Comparison of ENCODE assay signal across 8 mouse cellular contexts in genomic region chr9:122572836-122573267, GRCm38 (mm10).
A peak's percentile ranks its signal among the peaks of the same experiment; 100 is the strongest.
DNase-seq lines count a peak whose midpoint lies in the region; ATAC-seq lines count a peak whose summit lies in the region.

No protein-coding gene starts in this region.

- WGBS in kidney, embryonic 16.5 days = 2% methylated on average over 13 of the region's 13 CpGs
- 1% methylated on average over 13 of the region's 13 CpGs for WGBS in embryonic facial prominence, embryonic 14.5 days
- WGBS in intestine, embryonic 16.5 days = 3% methylated on average over 13 of the region's 13 CpGs
- WGBS in neural tube, embryonic 15.5 days = 2% methylated on average over 13 of the region's 13 CpGs

- H3K9me3 ChIP-seq in kidney, embryonic 16.5 days (ENCODE audit: low read length) = no peaks in the 10 kb centered on the region
- H3K9me3 ChIP-seq in embryonic facial prominence, embryonic 14.5 days (ENCODE audit: control insufficient read depth, low read length) = no peaks in the 10 kb centered on the region
- H3K9me3 ChIP-seq in intestine, embryonic 16.5 days (ENCODE audit: control insufficient read depth, low read length) = no peaks in the 10 kb centered on the region
- H3K9me3 ChIP-seq in neural tube, embryonic 15.5 days (replicated peaks) = no peaks in the 10 kb centered on the region

- peaks cover 95% of the 10 kb centered on the region for H3K27me3 ChIP-seq in kidney, embryonic 16.5 days (ENCODE audit: insufficient read depth, low read length)
- peaks cover 84% of the 10 kb centered on the region for H3K27me3 ChIP-seq in embryonic facial prominence, embryonic 14.5 days (replicated peaks; ENCODE audit: control insufficient read depth, insufficient read depth, low read length)
- peaks cover 61% of the 10 kb centered on the region for H3K27me3 ChIP-seq in intestine, embryonic 16.5 days (replicated peaks; ENCODE audit: control insufficient read depth, insufficient read depth, low read length)
- peaks cover 44% of the 10 kb centered on the region for H3K27me3 ChIP-seq in neural tube, embryonic 15.5 days (replicated peaks)

- H3K4me3 ChIP-seq in kidney, embryonic 16.5 days (ENCODE audit: low read length) = peak overlapping the region; percentile 59
- peak overlapping the region; percentile 57 for H3K4me3 ChIP-seq in embryonic facial prominence, embryonic 14.5 days (ENCODE audit: low read depth, low read length)
- peak overlapping the region; percentile 55 for H3K4me3 ChIP-seq in intestine, embryonic 16.5 days (ENCODE audit: low read length)
- peak overlapping the region; percentile 64 for H3K4me3 ChIP-seq in neural tube, embryonic 15.5 days (replicated peaks)

- H3K9ac ChIP-seq in kidney, embryonic 16.5 days (replicated peaks; ENCODE audit: low read length) = peak overlapping the region; percentile 51; the same call in 1 of the 2 replicates
- peak overlapping the region; percentile 66 for H3K9ac ChIP-seq in embryonic facial prominence, embryonic 14.5 days (ENCODE audit: low read depth, low read length)
- H3K9ac ChIP-seq in intestine, embryonic 16.5 days (ENCODE audit: low read depth, low read length) = peak overlapping the region; percentile 59; the same call in 1 of the 2 replicates
- H3K9ac ChIP-seq in neural tube, embryonic 15.5 days (replicated peaks) = peak overlapping the region; percentile 75

- no peaks in the 10 kb centered on the region for H3K36me3 ChIP-seq in kidney, embryonic 16.5 days (ENCODE audit: insufficient read depth, low read length)
- no peaks in the 10 kb centered on the region for H3K36me3 ChIP-seq in embryonic facial prominence, embryonic 14.5 days (ENCODE audit: control insufficient read depth, insufficient read depth, low read length)
- H3K36me3 ChIP-seq in intestine, embryonic 16.5 days (ENCODE audit: control insufficient read depth, insufficient read depth, low read length) = no peaks in the 10 kb centered on the region
- 0 out of 2 replicates have a peak, but pooled peaks cover 4% of the 10 kb centered on the region for H3K36me3 ChIP-seq in neural tube, embryonic 15.5 days

- H3K4me1 ChIP-seq in kidney, embryonic 16.5 days (ENCODE audit: insufficient read depth, low read length) = peaks cover 27% of the 10 kb centered on the region
- peaks cover 11% of the 10 kb centered on the region for H3K4me1 ChIP-seq in embryonic facial prominence, embryonic 14.5 days (ENCODE audit: control insufficient read depth, insufficient read depth, low read length)
- peaks cover 32% of the 10 kb centered on the region for H3K4me1 ChIP-seq in intestine, embryonic 16.5 days (ENCODE audit: control insufficient read depth, insufficient read depth, low read length)
- peaks cover 50% of the 10 kb centered on the region for H3K4me1 ChIP-seq in neural tube, embryonic 15.5 days

- no peak for ATAC-seq in kidney, embryonic 16.5 days (ENCODE audit: low FRiP score, low TSS enrichment)
- no peak for ATAC-seq in embryonic facial prominence, embryonic 14.5 days (ENCODE audit: low read depth)
- ATAC-seq in intestine, embryonic 16.5 days = no peak
- no peak for ATAC-seq in neural tube, embryonic 15.5 days (ENCODE audit: low FRiP score)

- H3K4me2 ChIP-seq in kidney, embryonic 16.5 days (replicated peaks; ENCODE audit: low read depth, low read length) = peak overlapping the region; percentile 80
- H3K4me2 ChIP-seq in embryonic facial prominence, embryonic 14.5 days (ENCODE audit: low read depth, low read length) = peak overlapping the region; percentile 96
- H3K4me2 ChIP-seq in intestine, embryonic 16.5 days (ENCODE audit: low read depth, low read length) = peak overlapping the region; percentile 93
- H3K4me2 ChIP-seq in neural tube, embryonic 15.5 days = peak overlapping the region; percentile 66

- H3K27ac ChIP-seq in kidney, embryonic 16.5 days (ENCODE audit: low read length) = no peak overlapping the region
- H3K27ac ChIP-seq in embryonic facial prominence, embryonic 14.5 days (replicated peaks; ENCODE audit: low read depth, low read length) = no peak overlapping the region
- no peak overlapping the region for H3K27ac ChIP-seq in intestine, embryonic 16.5 days (ENCODE audit: low read length)
- H3K27ac ChIP-seq in neural tube, embryonic 15.5 days (replicated peaks) = peak overlapping the region; percentile 86

- DNase-seq in kidney, postnatal 14 days = no peak
- no peak for DNase-seq in embryonic facial prominence, embryonic 14.5 days (ENCODE audit: low spot score)
- DNase-seq in urinary bladder, adult 2 months (ENCODE audit: low spot score) = no peak
- DNase-seq in thymus, postnatal 36 days = no peak
- no peak for DNase-seq in adrenal gland, postnatal 25 days
